Mouse (Mus musculus) heart, embryonic 14.5 days (tissue): ENCODE measurements around the gene Adgre4. TPM values are rescaled to one million over a fixed set of nuclear protein-coding genes. Genes with fewer than 3 reads are reported as not detected.

Experiments used
- ATAC-seq: fragments of 200-750 bp; cut with Nextera tagmentation; 2 replicates; pipeline ENCODE4 v1.8.0; 2017; ENCODE audit warnings: low read depth, moderate TSS enrichment; ENCODE audit not compliant: insufficient number of reproducible peaks, insufficient read depth, low FRiP score
- H3K27ac ChIP-seq, 2 experiments: fragments of 200-500 bp in 1 of 2; fragments of 300-500 bp in 1 of 2; sonication (generic) in 1 of 2; replicated peaks in 1 of 2; 2 replicates each; pipeline ENCODE4 v1.5.1; 2012 to 2014; ENCODE audit warnings: low read depth in 2 of 2, low read length in 2 of 2, control low read depth in 1 of 2, mild to moderate bottlenecking in 1 of 2, mixed read lengths in 1 of 2; ENCODE audit not compliant: control insufficient read depth in 1 of 2, insufficient read depth in 1 of 2
- H3K27me3 ChIP-seq: fragments of 300-500 bp; sonication (generic); 2 replicates; pipeline ENCODE4 v1.6.1; 2014; ENCODE audit warnings: mild to moderate bottlenecking, low read length, control low read depth; ENCODE audit not compliant: control insufficient read depth, insufficient read depth
- H3K36me3 ChIP-seq: fragments of 300-500 bp; sonication (generic); 2 replicates; pipeline ENCODE4 v1.6.1; 2014; ENCODE audit warnings: mild to moderate bottlenecking, control low read depth, low read length, mixed read lengths; ENCODE audit not compliant: control insufficient read depth, insufficient read depth
- H3K4me1 ChIP-seq, 2 experiments: fragments of 200-500 bp in 1 of 2; fragments of 300-500 bp in 1 of 2; sonication (generic) in 1 of 2; 2 replicates each; pipeline ENCODE4 v1.6.1; 2012 to 2014; ENCODE audit warnings: low read length in 2 of 2, control low read depth in 1 of 2, mixed read lengths in 1 of 2; ENCODE audit not compliant: control insufficient read depth in 2 of 2, insufficient read depth in 2 of 2
- H3K4me2 ChIP-seq: fragments of 300-500 bp; sonication (generic); 2 replicates; pipeline ENCODE4 v1.6.1; 2014; ENCODE audit warnings: mild to moderate bottlenecking, low read length
- H3K4me3 ChIP-seq, 2 experiments: fragments of 200-500 bp in 1 of 2; fragments of 300-500 bp in 1 of 2; sonication (generic) in 1 of 2; 2 replicates each; pipeline ENCODE4 v1.5.1; 2012 to 2014; ENCODE audit warnings: low read length in 2 of 2, mild to moderate bottlenecking in 2 of 2, control low read depth in 1 of 2, low read depth in 1 of 2, moderate library complexity in 1 of 2; ENCODE audit not compliant: control insufficient read depth in 1 of 2, insufficient read depth in 1 of 2
- H3K9ac ChIP-seq: fragments of 300-500 bp; sonication (generic); 2 replicates; pipeline ENCODE4 v1.6.1; 2014; ENCODE audit warnings: mild to moderate bottlenecking, low read length
- H3K9me3 ChIP-seq: fragments of 300-500 bp; sonication (generic); 2 replicates; pipeline ENCODE4 v1.6.1; 2016; ENCODE audit warnings: low read length, control low read depth; ENCODE audit not compliant: control insufficient read depth
- WGBS: fragments of 180-500 bp; shearing (Covaris S2); extraction: QIAGEN DNeasy Blood & Tissue Kit; methylation state at CpG from one replicate; pipeline ENCODE4 v1.1.7; 2014; 5-methylcytosine and 5-hydroxymethylcytosine counted together
- polyA plus RNA-seq: library from polyadenylated mRNA; unstranded; fragments of >200 nt; fragmentation: Nextera tagmentation; extraction: Ambion mirVana; gene quantifications from 2 replicates; pipeline ENCODE4 v1.2.1, GENCODE M21; 2014

Gene Adgre4
- polyA plus RNA-seq = 0.42 and 0.80 TPM in 2 replicates

DNA sequence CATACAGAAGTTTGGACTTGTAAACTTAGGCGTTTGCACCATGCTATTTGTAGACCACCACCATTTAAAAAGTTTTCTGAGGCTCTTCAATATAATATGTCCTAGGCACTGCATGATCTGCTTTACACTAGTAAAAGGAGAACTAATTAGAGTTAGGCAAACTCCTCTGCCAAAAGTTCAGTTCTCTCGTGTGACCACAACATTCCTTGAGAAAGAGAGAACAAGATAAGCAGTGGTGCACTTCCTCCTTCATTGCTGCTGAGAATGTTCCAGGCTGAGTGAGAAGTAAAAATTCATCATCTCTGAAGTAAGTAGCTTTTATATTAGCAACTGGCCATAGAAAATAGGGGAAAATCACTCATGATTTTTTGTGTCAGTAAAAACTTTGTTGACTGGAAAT lies at the start of gene Adgre4:
Gene Adgre4, plus strand, starts transcription at position 199 of the 400 bp plus-strand sequence.
- Histone ChIP-seq H3K27ac (no peak within 1 kb of the TSS), H3K27me3 (no peaks in the 10 kb centered on the region), H3K9ac (no peak within 1 kb of the TSS), H3K4me2 (no peak within 1 kb of the TSS), H3K4me1 (no peaks in the 10 kb centered on the region), H3K9me3 (no peaks in the 10 kb centered on the region), H3K4me3 (no peak within 1 kb of the TSS), H3K36me3 (no peaks in the 10 kb centered on the region)
- no peak for ATAC-seq
- 31% methylated on average over 2 of the region's 2 CpGs for WGBS

- Histone ChIP-seq H3K4me2 (no peak overlapping the region), H3K9ac (no peak overlapping the region), H3K4me3 (no peak overlapping the region), H3K36me3 (peaks cover 43% of the 10 kb centered on the region), H3K27me3 (no peaks in the 10 kb centered on the region), H3K9me3 (no peaks in the 10 kb centered on the region), H3K4me1 (no peaks in the 10 kb centered on the region), H3K27ac (no peak overlapping the region)
- WGBS = 58% methylated on average over 3 of the region's 3 CpGs
- ATAC-seq = no peak
These were observed 47.5 kb upstream of the Adgre4 start for GRCm38 (mm10) chr17:55702161-55702820.

DNA sequence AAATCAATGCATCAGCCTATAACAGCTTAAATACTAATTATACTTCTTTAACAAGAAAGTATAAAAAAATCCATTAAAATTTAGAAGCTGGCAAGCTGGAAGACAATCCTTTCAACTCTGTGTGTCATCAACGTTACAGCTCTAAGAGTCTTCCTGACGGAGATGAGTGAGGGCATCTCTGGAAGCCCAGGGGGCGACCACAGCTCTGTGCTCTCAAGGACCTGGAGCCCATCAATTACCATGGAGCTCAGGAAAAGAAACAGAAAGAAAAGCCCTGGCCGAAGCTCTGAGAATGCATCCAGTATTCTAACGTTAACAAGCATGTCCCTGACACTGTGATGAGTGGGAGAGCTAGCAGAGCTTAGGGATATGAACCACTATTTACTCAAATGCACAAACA lies 46.9 kb upstream of the Adgre4 start:
- Histone ChIP-seq H3K9me3 (no peaks in the 10 kb centered on the region), H3K27me3 (no peaks in the 10 kb centered on the region), H3K4me2 (no peak overlapping the region), H3K4me1 (no peaks in the 10 kb centered on the region), H3K36me3 (peaks cover 37% of the 10 kb centered on the region), H3K4me3 (no peak overlapping the region), H3K27ac (no peak overlapping the region), H3K9ac (no peak overlapping the region)
- 73% methylated on average over 5 of the region's 5 CpGs for whole genome bisulfite sequencing
- no peak for ATAC-seq

GRCm38 (mm10) chr17:55711984-55712811 lies 37.6 kb upstream of the Adgre4 start, which contains the start of gene Pot1b:
Gene Pot1b (minus strand): TSS chr17:55712628.
- Histone ChIP-seq H3K9me3 (no peaks in the 10 kb centered on the region), H3K4me2 (peak within 1 kb of the TSS; percentile 74), H3K9ac (peak within 1 kb of the TSS; percentile 76), H3K4me1 (no peaks in the 10 kb centered on the region), H3K27ac (peak within 1 kb of the TSS; percentile 51 to 58; a peak in 2 of 4 replicates), H3K4me3 (peak within 1 kb of the TSS; percentile 71 to 93), H3K36me3 (peaks cover 20% of the 10 kb centered on the region), H3K27me3 (no peaks in the 10 kb centered on the region)
- under 1% methylated on average over 36 of the region's 37 CpGs for WGBS
- ATAC-seq = peak; percentile 99

DNA sequence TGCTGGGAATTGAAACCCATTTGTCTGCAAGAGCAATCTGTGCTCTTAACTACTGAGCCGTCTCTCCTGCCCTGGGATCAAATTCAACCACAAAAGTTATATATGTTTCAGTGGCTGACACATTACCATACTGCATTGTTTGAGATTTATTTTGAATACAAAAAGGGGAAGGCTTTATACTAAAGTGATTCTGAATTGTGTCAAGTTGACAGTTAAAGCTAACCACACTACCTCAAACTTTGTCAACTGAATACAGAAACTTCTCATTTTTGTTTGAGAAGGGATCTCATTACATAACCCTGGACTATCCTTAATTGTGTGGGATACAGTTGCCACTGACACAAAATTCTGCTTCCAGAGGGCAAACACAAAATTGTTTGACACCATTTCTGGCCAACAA lies 28.5 kb upstream of the Adgre4 start:
- no peak overlapping the region for H3K27ac ChIP-seq
- ATAC-seq = no peak
- H3K4me3 ChIP-seq = no peak overlapping the region
- H3K36me3 ChIP-seq = no peaks in the 10 kb centered on the region
- WGBS = 76% methylated on average over 1 of the region's 1 CpGs
- no peak overlapping the region for H3K4me2 ChIP-seq
- H3K9me3 ChIP-seq = no peaks in the 10 kb centered on the region
- no peaks in the 10 kb centered on the region for H3K4me1 ChIP-seq
- H3K27me3 ChIP-seq = no peaks in the 10 kb centered on the region
- no peak overlapping the region for H3K9ac ChIP-seq

- H3K9ac ChIP-seq = no peak overlapping the region
- H3K27ac ChIP-seq = no peak overlapping the region
- no peaks in the 10 kb centered on the region for H3K27me3 ChIP-seq
- H3K9me3 ChIP-seq = no peaks in the 10 kb centered on the region
- no peak for ATAC-seq
- no peaks in the 10 kb centered on the region for H3K4me1 ChIP-seq
- H3K36me3 ChIP-seq = no peaks in the 10 kb centered on the region
- no peak overlapping the region for H3K4me3 ChIP-seq
- no peak overlapping the region for H3K4me2 ChIP-seq
- 61% methylated on average over 2 of the region's 2 CpGs for WGBS
These were observed 27.5 kb upstream of the Adgre4 start for GRCm38 (mm10) chr17:55722250-55722649.

- WGBS = 67% methylated on average over 2 of the region's 2 CpGs
- H3K27me3 ChIP-seq = no peaks in the 10 kb centered on the region
- no peaks in the 10 kb centered on the region for H3K4me1 ChIP-seq
These were observed 23.6 kb upstream of the Adgre4 start for GRCm38 (mm10) chr17:55726193-55726592.

More at GRCm38 (mm10) chr17:55726193-55726592, 23.6 kb upstream of the Adgre4 start:
- Histone ChIP-seq H3K4me2 (no peak overlapping the region), H3K9ac (no peak overlapping the region), H3K36me3 (no peaks in the 10 kb centered on the region), H3K27ac (no peak overlapping the region), H3K4me3 (no peak overlapping the region), H3K9me3 (no peaks in the 10 kb centered on the region)
- ATAC-seq = no peak
